Mouse (Mus musculus): ENCODE data around the gene Smarcd2.

- no peak for TF ChIP-seq CTCF (IDR thresholded peaks at IDR 0.05; ENCODE audit: low read depth, low read length)
- no peak for TF ChIP-seq POLR2A (IDR thresholded peaks at IDR 0.05; ENCODE audit: borderline replicate concordance, low read depth, low read length)
Observed at GRCm38 (mm10) chr11:106289369-106289768, 16.6 kb upstream of the Smarcd2 start.

Measured in bone marrow macrophage, adult 2 months (primary cell).